Mouse (Mus musculus) liver, embryonic 15.5 days (tissue): ENCODE measurements around the gene Zfp341. TPM values are rescaled to one million over a fixed set of nuclear protein-coding genes. Genes with fewer than 3 reads are reported as not detected.

Experiments
- ATAC-seq: fragments of 200-750 bp; cut with Nextera tagmentation; 2 replicates; pipeline ENCODE4 v1.8.0; 2017; ENCODE audit warnings: moderate number of reproducible peaks, mild to moderate bottlenecking, moderate library complexity; ENCODE audit not compliant: insufficient read depth
- H3K27ac ChIP-seq: fragments of 300-500 bp; sonication (generic); replicated peaks from 2 replicates; pipeline ENCODE4 v1.5.1; 2015; ENCODE audit warnings: mild to moderate bottlenecking, inconsistent platforms
- H3K27me3 ChIP-seq: fragments of 300-500 bp; sonication (generic); 2 replicates; pipeline ENCODE4 v1.6.1; 2015; ENCODE audit warnings: mild to moderate bottlenecking, inconsistent platforms
- H3K36me3 ChIP-seq: fragments of 300-500 bp; sonication (generic); replicated peaks from 2 replicates; pipeline ENCODE4 v1.6.1; 2015; ENCODE audit warnings: moderate library complexity, mild to moderate bottlenecking, inconsistent platforms
- H3K4me1 ChIP-seq: fragments of 300-500 bp; sonication (generic); replicated peaks from 2 replicates; pipeline ENCODE4 v1.6.1; 2015; ENCODE audit warnings: inconsistent platforms
- H3K4me2 ChIP-seq: fragments of 300-500 bp; sonication (generic); 2 replicates; pipeline ENCODE4 v1.6.1; 2015; ENCODE audit warnings: moderate library complexity, mild to moderate bottlenecking, inconsistent platforms
- H3K4me3 ChIP-seq: fragments of 300-500 bp; sonication (generic); replicated peaks from 2 replicates; pipeline ENCODE4 v1.5.1; 2015; ENCODE audit warnings: mild to moderate bottlenecking, inconsistent platforms
- H3K9ac ChIP-seq: fragments of 300-500 bp; sonication (generic); 2 replicates; pipeline ENCODE4 v1.6.1; 2015; ENCODE audit warnings: moderate library complexity, mild to moderate bottlenecking, inconsistent platforms
- H3K9me3 ChIP-seq: fragments of 300-500 bp; sonication (generic); replicated peaks from 2 replicates; pipeline ENCODE4 v1.6.1; 2016; ENCODE audit warnings: inconsistent platforms
- WGBS: fragments of 180-500 bp; shearing (Covaris S2); methylation state at CpG from one replicate; pipeline ENCODE4 v1.1.7; 2015; ENCODE audit warnings: mixed read lengths; ENCODE audit not compliant: insufficient replicate concordance; 5-methylcytosine and 5-hydroxymethylcytosine counted together
- polyA plus RNA-seq: library from polyadenylated mRNA; unstranded; fragments of >200 nt; fragmentation: Nextera tagmentation; extraction: Ambion mirVana; gene quantifications from 2 replicates; pipeline ENCODE4 v1.2.1, GENCODE M21; 2015

Zfp341 gene
- polyA plus RNA-seq, 1 experiment from 2014 or later: 2.6 TPM

- Histone ChIP-seq H3K9ac (no peak overlapping the region), H3K4me2 (no peak overlapping the region), H3K27me3 (no peaks in the 10 kb centered on the region), H3K4me3 (no peak overlapping the region), H3K36me3 (peaks cover 11% of the 10 kb centered on the region; the same call in 1 of the 2 replicates), H3K9me3 (no peaks in the 10 kb centered on the region), H3K27ac (no peak overlapping the region), H3K4me1 (peaks cover 49% of the 10 kb centered on the region)
- 40% methylated on average over 3 of the region's 3 CpGs for WGBS
- ATAC-seq: no peak
Observed at GRCm38 (mm10) chr2:154678995-154679394, 65.9 kb downstream of the Zfp341 start.

- Histone ChIP-seq H3K9ac (no peak overlapping the region), H3K4me3 (no peak overlapping the region), H3K4me1 (peaks cover 53% of the 10 kb centered on the region), H3K27ac (no peak overlapping the region), H3K9me3 (no peaks in the 10 kb centered on the region), H3K27me3 (no peaks in the 10 kb centered on the region), H3K36me3 (peaks cover 13% of the 10 kb centered on the region; the same call in 1 of the 2 replicates), H3K4me2 (no peak overlapping the region)
- WGBS: 50% methylated on average over 2 of the region's 2 CpGs
- ATAC-seq: no peak
Observed at GRCm38 (mm10) chr2:154680337-154680736, 67.2 kb downstream of the Zfp341 start.

GRCm38 (mm10) chr2:154680941-154681340, 67.8 kb downstream of the Zfp341 start:
- Histone ChIP-seq H3K9ac (no peak overlapping the region), H3K4me3 (no peak overlapping the region), H3K27me3 (no peaks in the 10 kb centered on the region), H3K4me2 (no peak overlapping the region), H3K36me3 (0 out of 2 replicates have a peak, but pooled peaks cover 10% of the 10 kb centered on the region), H3K4me1 (peaks cover 54% of the 10 kb centered on the region), H3K9me3 (no peaks in the 10 kb centered on the region), H3K27ac (no peak overlapping the region)
- WGBS: 80% methylated on average over 6 of the region's 6 CpGs
- no peak for ATAC-seq

GRCm38 (mm10) chr2:154682712-154683111, 69.6 kb downstream of the Zfp341 start:
- Histone ChIP-seq H3K9ac (no peak overlapping the region), H3K4me1 (peaks cover 54% of the 10 kb centered on the region), H3K9me3 (no peaks in the 10 kb centered on the region), H3K27ac (no peak overlapping the region), H3K36me3 (0 out of 2 replicates have a peak, but pooled peaks cover 10% of the 10 kb centered on the region), H3K4me3 (no peak overlapping the region), H3K27me3 (no peaks in the 10 kb centered on the region), H3K4me2 (no peak overlapping the region)
- 70% methylated on average over 1 of the region's 1 CpGs for WGBS
- no peak for ATAC-seq

GRCm38 (mm10) chr2:154684901-154685470, 71.9 kb downstream of the Zfp341 start:
- Histone ChIP-seq H3K27ac (no peak overlapping the region), H3K9ac (no peak overlapping the region), H3K4me2 (no peak overlapping the region), H3K27me3 (no peaks in the 10 kb centered on the region), H3K36me3 (peaks cover 11% of the 10 kb centered on the region), H3K4me1 (peaks cover 40% of the 10 kb centered on the region), H3K4me3 (no peak overlapping the region), H3K9me3 (no peaks in the 10 kb centered on the region)
- WGBS: 85% methylated on average over 7 of the region's 7 CpGs
- ATAC-seq: no peak

- H3K4me3 ChIP-seq: no peak overlapping the region
- peaks cover 19% of the 10 kb centered on the region for H3K36me3 ChIP-seq
- H3K27me3 ChIP-seq: no peaks in the 10 kb centered on the region
- H3K4me2 ChIP-seq: no peak overlapping the region
- no peaks in the 10 kb centered on the region for H3K9me3 ChIP-seq
- H3K4me1 ChIP-seq: peaks cover 32% of the 10 kb centered on the region
- H3K27ac ChIP-seq: no peak overlapping the region
- no peak for ATAC-seq
- no peak overlapping the region for H3K9ac ChIP-seq
- 76% methylated on average over 3 of the region's 3 CpGs for WGBS
Observed at GRCm38 (mm10) chr2:154685772-154686171, 72.7 kb downstream of the Zfp341 start.

- no peaks in the 10 kb centered on the region for H3K9me3 ChIP-seq
- no peaks in the 10 kb centered on the region for H3K27me3 ChIP-seq
- no peak for ATAC-seq
- peaks cover 29% of the 10 kb centered on the region for H3K4me1 ChIP-seq
- H3K36me3 ChIP-seq: peaks cover 28% of the 10 kb centered on the region
- WGBS: 45% methylated on average over 3 of the region's 3 CpGs
- no peak overlapping the region for H3K4me3 ChIP-seq
- no peak overlapping the region for H3K4me2 ChIP-seq
- H3K9ac ChIP-seq: no peak overlapping the region
- H3K27ac ChIP-seq: no peak overlapping the region
Observed at GRCm38 (mm10) chr2:154686819-154687218, 73.7 kb downstream of the Zfp341 start.

GRCm38 (mm10) chr2:154689391-154689790, 76.3 kb downstream of the Zfp341 start:
- peaks cover 52% of the 10 kb centered on the region for H3K36me3 ChIP-seq
- no peak for ATAC-seq
- no peak overlapping the region for H3K4me3 ChIP-seq
- peaks cover 24% of the 10 kb centered on the region for H3K4me1 ChIP-seq
- 79% methylated on average over 14 of the region's 14 CpGs for WGBS
- no peaks in the 10 kb centered on the region for H3K27me3 ChIP-seq
- no peak overlapping the region for H3K27ac ChIP-seq
- H3K4me2 ChIP-seq: no peak overlapping the region
- H3K9ac ChIP-seq: no peak overlapping the region
- H3K9me3 ChIP-seq: no peaks in the 10 kb centered on the region

- peaks cover 16% of the 10 kb centered on the region for H3K4me1 ChIP-seq
- H3K4me3 ChIP-seq: no peak overlapping the region
- H3K27me3 ChIP-seq: no peaks in the 10 kb centered on the region
- H3K9me3 ChIP-seq: no peaks in the 10 kb centered on the region
- peaks cover 59% of the 10 kb centered on the region for H3K36me3 ChIP-seq
- no peak overlapping the region for H3K9ac ChIP-seq
- WGBS: 90% methylated on average over 5 of the region's 5 CpGs
- H3K27ac ChIP-seq: no peak overlapping the region
- no peak overlapping the region for H3K4me2 ChIP-seq
- no peak for ATAC-seq
Observed at GRCm38 (mm10) chr2:154690959-154691358, 77.9 kb downstream of the Zfp341 start.

GRCm38 (mm10) chr2:154693186-154693940, 80.3 kb downstream of the Zfp341 start:
- H3K9ac ChIP-seq: no peak overlapping the region
- H3K9me3 ChIP-seq: no peaks in the 10 kb centered on the region
- no peak for ATAC-seq
- peaks cover 59% of the 10 kb centered on the region for H3K36me3 ChIP-seq
- 89% methylated on average over 11 of the region's 11 CpGs for WGBS
- no peaks in the 10 kb centered on the region for H3K4me1 ChIP-seq
- no peak overlapping the region for H3K27ac ChIP-seq
- H3K4me2 ChIP-seq: no peak overlapping the region
- H3K4me3 ChIP-seq: no peak overlapping the region
- H3K27me3 ChIP-seq: no peaks in the 10 kb centered on the region

- Histone ChIP-seq H3K27me3 (no peaks in the 10 kb centered on the region), H3K4me2 (no peak overlapping the region), H3K4me1 (no peaks in the 10 kb centered on the region), H3K36me3 (peaks cover 59% of the 10 kb centered on the region), H3K9ac (no peak overlapping the region), H3K9me3 (no peaks in the 10 kb centered on the region), H3K27ac (no peak overlapping the region), H3K4me3 (no peak overlapping the region)
- ATAC-seq: no peak
- WGBS: 82% methylated on average over 12 of the region's 12 CpGs
Observed at GRCm38 (mm10) chr2:154693941-154694256, 80.8 kb downstream of the Zfp341 start.
